Mouse (Mus musculus): ENCODE measurements around the gene Prr12.

GRCm38 (mm10) chr7:45075405-45075804 is 22.7 kb upstream of the Prr12 start:
- TF ChIP-seq EP300 (optimal IDR thresholded peaks at IDR 0.05) (no peak), CTCF (IDR thresholded peaks at IDR 0.05; ENCODE audit: low read depth) (no peak)

All from stomach, postnatal 0 days (tissue).